Mouse (Mus musculus) mature B cell (primary cell): ENCODE results near the gene Timm8a1.

ENCODE experiments used
- in situ Hi-C: fragments of 300-500 bp; cut with MboI; formaldehyde crosslinking; loops from 2 replicates; pipeline ENCODE4 v1.14.3; 2019

Timm8a1 gene

GRCm38 (mm10) chrX:134525260-134525659 lies 16.4 kb downstream of the Timm8a1 start:
- in situ Hi-C loops: no loop called here

DNA sequence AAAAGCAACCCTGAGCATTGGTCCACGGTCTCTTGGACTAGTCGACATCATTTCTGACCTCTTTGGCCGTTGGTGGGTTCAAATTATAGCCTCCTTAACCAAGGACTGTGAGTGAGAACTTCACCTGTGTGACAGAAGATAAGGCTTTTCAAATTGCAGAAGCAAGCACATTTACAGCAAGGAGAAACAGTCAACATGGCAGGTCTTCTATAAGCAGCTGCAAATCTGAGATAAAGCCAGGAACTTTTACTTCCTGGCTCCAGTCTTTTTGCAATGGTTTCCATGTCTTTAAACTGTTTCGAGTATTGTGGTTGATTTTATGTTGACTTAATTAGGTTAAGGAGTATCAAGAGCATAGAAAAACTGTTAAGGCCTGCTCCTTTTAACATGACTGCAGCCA lies 17.9 kb downstream of the Timm8a1 start:
- in situ Hi-C loops: no loop called here

- in situ Hi-C loops: no loop called here
Observed at GRCm38 (mm10) chrX:134509473-134509872, 32.2 kb downstream of the Timm8a1 start.

DNA sequence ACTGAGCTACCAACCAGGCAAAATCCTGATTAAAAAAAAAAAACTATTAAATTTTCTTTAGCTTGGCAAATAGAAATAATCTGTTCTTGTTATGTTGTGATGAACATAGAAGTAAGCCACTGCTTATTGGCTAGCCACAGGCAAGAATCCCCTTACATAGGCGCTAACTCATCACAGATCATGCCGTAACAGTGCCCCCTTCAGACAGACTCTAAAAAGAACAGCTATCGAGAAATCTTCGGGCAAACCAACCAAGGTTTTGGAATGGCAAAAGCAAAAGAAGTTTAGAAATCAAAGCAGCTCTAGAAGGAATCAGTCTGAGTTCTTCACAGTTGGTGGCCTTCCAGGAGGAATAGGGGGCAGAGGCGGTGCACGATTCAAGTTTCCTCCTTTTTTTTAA lies 33.7 kb downstream of the Timm8a1 start:
- in situ Hi-C loops: no loop called here

- in situ Hi-C loops: no loop called here
Observed at GRCm38 (mm10) chrX:134500651-134501050, 41.0 kb downstream of the Timm8a1 start.
